Mouse (Mus musculus) ES-E14 (cell line): ENCODE measurements around the gene Fermt2.

Experiments used
- HCFC1 ChIP-seq: IDR thresholded peaks from 2 replicates; pipeline ENCODE4 v1.6.1; 2012; ENCODE audit warnings: low read length, inconsistent platforms, borderline replicate concordance; ENCODE audit not compliant: insufficient read depth
- MAFK ChIP-seq: IDR thresholded peaks from 2 replicates; pipeline ENCODE4 v1.6.1; 2014; ENCODE audit warnings: mild to moderate bottlenecking, low read depth, low read length, inconsistent platforms; ENCODE audit not compliant: insufficient read depth
- ZC3H11A ChIP-seq: IDR thresholded peaks from 2 replicates; pipeline ENCODE4 v1.6.1; 2012; ENCODE audit warnings: low read depth, mild to moderate bottlenecking, inconsistent platforms, low read length, borderline replicate concordance

DNA sequence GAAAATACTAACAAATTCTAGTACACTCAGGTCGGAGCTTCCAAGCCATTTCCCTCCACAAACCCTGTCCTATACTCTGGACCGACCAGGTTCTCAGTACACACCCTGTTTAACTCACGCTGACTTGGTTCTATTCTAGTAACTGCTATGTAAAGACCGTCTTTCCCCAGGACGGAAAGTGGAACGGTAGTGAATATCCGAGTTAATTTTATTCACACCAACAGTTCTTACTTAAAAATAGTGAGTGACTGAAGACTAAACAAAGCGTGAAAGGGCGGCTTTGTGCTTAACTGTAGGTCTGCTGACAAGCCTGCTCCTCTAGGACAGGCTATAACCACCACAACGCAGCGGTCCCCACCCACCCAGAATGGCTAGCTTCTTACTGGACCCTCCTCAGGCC, 14.1 kb downstream of the Fermt2 start:
- no peak for TF ChIP-seq HCFC1
- TF ChIP-seq MAFK = no peak
- TF ChIP-seq ZC3H11A = no peak
